Mouse (Mus musculus) embryonic facial prominence, embryonic 11.5 days (tissue): ENCODE data around the gene Pigu. TPM values are rescaled to one million over a fixed set of nuclear protein-coding genes. Genes with fewer than 3 reads are reported as not detected.
A peak's percentile ranks its signal among the peaks of the same experiment; 100 is the strongest.

ENCODE experiments used
- ATAC-seq: fragments of 200-750 bp; cut with Nextera tagmentation; replicated peaks from 2 replicates; pipeline ENCODE4 v1.8.0; 2017; ENCODE audit warnings: low read depth; ENCODE audit not compliant: insufficient number of reproducible peaks, low FRiP score, low TSS enrichment
- DNase-seq: peaks from one replicate; pipeline ENCODE4 v3.0.0-alpha.2; 2015; ENCODE audit warnings: low spot score
- H3K27ac ChIP-seq: fragments of 300-500 bp; sonication (generic); replicated peaks from 2 replicates; pipeline ENCODE4 v1.5.1; 2014; ENCODE audit warnings: mild to moderate bottlenecking, low read depth, low read length, control low read depth
- H3K27me3 ChIP-seq: fragments of 300-500 bp; sonication (generic); 2 replicates; pipeline ENCODE4 v1.6.1; 2014; ENCODE audit warnings: mild to moderate bottlenecking, low read length, moderate library complexity, mixed read lengths; ENCODE audit not compliant: control insufficient read depth, insufficient read depth
- H3K36me3 ChIP-seq: fragments of 300-500 bp; sonication (generic); replicated peaks from 2 replicates; pipeline ENCODE4 v1.6.1; 2014; ENCODE audit warnings: low read depth, mild to moderate bottlenecking, low read length, moderate library complexity, mixed read lengths; ENCODE audit not compliant: control insufficient read depth, insufficient read depth
- H3K4me1 ChIP-seq: fragments of 300-500 bp; sonication (generic); 2 replicates; pipeline ENCODE4 v1.6.1; 2014; ENCODE audit warnings: low read length, mixed read lengths; ENCODE audit not compliant: control insufficient read depth, insufficient read depth
- H3K4me2 ChIP-seq: fragments of 300-500 bp; sonication (generic); 2 replicates; pipeline ENCODE4 v1.6.1; 2014; ENCODE audit warnings: low read depth, mild to moderate bottlenecking, control low read depth, low read length, moderate library complexity
- H3K4me3 ChIP-seq: fragments of 300-500 bp; sonication (generic); 2 replicates; pipeline ENCODE4 v1.5.1; 2014; ENCODE audit warnings: low read depth, low read length, control low read depth
- H3K9ac ChIP-seq: fragments of 300-500 bp; sonication (generic); replicated peaks from 2 replicates; pipeline ENCODE4 v1.6.1; 2014; ENCODE audit warnings: mild to moderate bottlenecking, control low read depth, low read length
- H3K9me3 ChIP-seq: fragments of 300-500 bp; sonication (generic); replicated peaks from 2 replicates; pipeline ENCODE4 v1.6.1; 2016; ENCODE audit warnings: mild to moderate bottlenecking, low read length, inconsistent platforms, mixed read lengths; ENCODE audit not compliant: control insufficient read depth
- WGBS: fragments of 180-500 bp; shearing (Covaris S2); extraction: QIAGEN DNeasy Blood & Tissue Kit; methylation state at CpG from one replicate; pipeline ENCODE4 v1.1.7; 2014; 5-methylcytosine and 5-hydroxymethylcytosine counted together
- polyA plus RNA-seq: library from polyadenylated mRNA; unstranded; fragments of >200 nt; fragmentation: Nextera tagmentation; extraction: Ambion mirVana; gene quantifications from 2 replicates; pipeline ENCODE4 v1.2.1, GENCODE M21; 2014

Pigu gene
- polyA plus RNA-seq, 1 experiment from 2014 or later = 58.4 TPM

DNA sequence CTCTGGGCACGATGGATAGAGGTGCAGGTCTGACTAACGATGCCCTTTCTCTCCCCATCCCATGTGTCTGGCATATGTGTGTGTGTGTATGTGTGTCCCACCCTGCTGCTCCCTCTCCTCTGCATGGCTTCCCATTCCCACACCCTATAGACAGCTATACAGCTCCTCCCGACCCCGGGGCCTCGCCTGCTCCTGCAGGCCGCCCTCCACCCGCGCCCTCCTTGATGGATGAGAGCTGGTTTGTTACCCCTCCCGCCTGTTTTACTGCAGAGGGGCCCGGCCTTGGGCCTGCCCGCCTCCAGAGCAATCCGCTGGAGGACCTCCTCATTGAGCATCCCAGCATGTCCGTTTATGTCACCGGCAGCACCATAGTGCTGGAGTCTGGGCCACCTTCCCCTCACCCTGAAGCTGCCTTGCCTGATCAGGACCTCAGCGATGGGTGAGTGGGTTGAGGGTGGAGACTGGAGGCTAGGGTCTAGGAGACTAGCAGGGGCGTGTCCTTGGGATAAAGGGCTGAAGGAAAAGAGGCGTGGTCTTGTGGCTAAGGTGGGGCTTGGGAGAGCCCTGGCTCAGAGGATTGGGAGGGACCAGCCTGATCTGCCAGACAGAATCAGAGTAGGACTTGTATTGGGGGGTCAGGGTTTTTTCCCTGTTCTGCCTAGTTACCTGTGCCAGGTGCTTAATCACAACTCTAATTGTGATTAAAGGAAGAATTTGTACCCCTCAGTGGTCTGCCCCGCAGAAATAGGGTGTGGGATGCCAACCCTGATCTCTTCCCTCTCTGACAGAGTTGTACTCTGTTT lies 28.7 kb upstream of the Pigu start:
- no peaks in the 10 kb centered on the region for H3K4me1 ChIP-seq
- no peak overlapping the region for H3K9ac ChIP-seq
- no peaks in the 10 kb centered on the region for H3K9me3 ChIP-seq
- no peak overlapping the region for H3K4me2 ChIP-seq
- no peak overlapping the region for H3K27ac ChIP-seq
- H3K36me3 ChIP-seq = peaks cover 5% of the 10 kb centered on the region; the same call in 1 of the 2 replicates
- DNase-seq = peak; percentile 30
- ATAC-seq = no peak
- H3K4me3 ChIP-seq = no peak overlapping the region
- no peaks in the 10 kb centered on the region for H3K27me3 ChIP-seq
- WGBS = 51% methylated on average over 18 of the region's 18 CpGs

DNA sequence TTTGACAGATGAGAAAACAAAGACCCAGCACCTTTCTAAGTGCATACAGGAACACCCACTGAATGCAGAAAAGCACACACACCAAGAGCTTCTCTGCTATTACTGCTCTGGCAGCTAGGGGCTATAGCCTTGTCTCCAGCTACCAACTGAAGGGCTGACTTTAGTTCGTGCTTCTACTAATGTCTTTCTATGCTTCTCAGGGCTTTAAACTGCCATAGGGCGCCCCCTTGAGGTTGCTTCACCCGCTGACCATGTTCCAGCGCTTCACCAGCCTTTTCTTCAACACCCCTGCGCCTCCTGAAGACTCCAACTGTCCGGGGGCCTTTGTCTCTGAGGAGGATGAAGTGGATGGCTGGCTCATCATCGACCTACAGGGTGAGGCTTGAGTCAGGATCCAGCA lies 27.9 kb upstream of the Pigu start:
- DNase-seq (peak; percentile 81), ATAC-seq (no peak)
- 25% methylated on average over 7 of the region's 7 CpGs for WGBS
- Histone ChIP-seq H3K27me3 (no peaks in the 10 kb centered on the region), H3K27ac (no peak overlapping the region), H3K9ac (no peak overlapping the region), H3K4me1 (no peaks in the 10 kb centered on the region; the same call in 1 of the 2 replicates), H3K4me2 (no peak overlapping the region), H3K9me3 (no peaks in the 10 kb centered on the region), H3K36me3 (peaks cover 5% of the 10 kb centered on the region; the same call in 1 of the 2 replicates), H3K4me3 (no peak overlapping the region)

DNA sequence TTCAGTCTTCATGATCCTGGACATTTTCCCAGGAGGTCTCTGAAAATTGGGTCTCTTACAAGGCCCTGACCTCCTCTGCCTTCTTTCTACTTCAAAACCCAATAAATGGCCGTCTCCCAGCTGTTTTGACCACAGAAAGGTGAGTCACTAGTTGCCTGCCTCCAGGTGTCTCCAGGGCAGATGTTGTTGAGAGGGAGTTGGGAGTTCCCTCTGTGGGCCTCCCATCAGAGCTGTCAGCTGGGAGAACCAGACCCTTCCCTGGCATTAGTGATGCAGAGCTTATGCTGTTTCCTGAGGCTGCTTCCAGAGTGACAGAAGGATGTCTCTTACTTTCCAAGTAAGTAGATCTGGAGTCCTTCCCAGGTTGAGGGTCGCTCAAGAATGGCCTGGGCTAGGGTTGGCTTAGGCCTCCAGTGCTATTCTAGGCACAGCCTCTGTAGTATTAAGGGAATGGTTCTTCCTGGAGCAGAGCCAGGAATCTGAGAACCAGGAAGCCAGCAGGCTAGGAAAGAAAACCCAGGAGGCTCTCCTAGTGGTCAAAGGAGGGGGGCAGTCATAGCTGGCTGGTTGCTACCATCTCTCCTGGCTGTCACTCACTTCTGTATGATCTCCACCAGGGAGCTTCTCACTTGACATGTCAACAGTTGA lies 25.7 kb upstream of the Pigu start:
- no peak for ATAC-seq
- no peaks in the 10 kb centered on the region for H3K27me3 ChIP-seq

GRCm38 (mm10) chr2:155382332-155382700 lies 25.1 kb upstream of the Pigu start:
- Histone ChIP-seq H3K36me3 (no peaks in the 10 kb centered on the region), H3K4me2 (peak overlapping the region; percentile 83), H3K27ac (no peak overlapping the region), H3K27me3 (no peaks in the 10 kb centered on the region), H3K4me1 (no peaks in the 10 kb centered on the region; the same call in 1 of the 2 replicates), H3K9me3 (no peaks in the 10 kb centered on the region), H3K9ac (peak overlapping the region; percentile 84), H3K4me3 (peak overlapping the region; percentile 67)
- WGBS = 18% methylated on average over 6 of the region's 6 CpGs
- no peak for ATAC-seq
- DNase-seq = no peak

More for the DNA sequence above, 25.7 kb upstream of the Pigu start:
- DNase-seq = no peak
- no peak overlapping the region for H3K27ac ChIP-seq
- WGBS = 73% methylated on average over 2 of the region's 2 CpGs
- no peaks in the 10 kb centered on the region for H3K36me3 ChIP-seq
- peak overlapping the region; percentile 67 for H3K4me3 ChIP-seq
- H3K4me2 ChIP-seq = peak overlapping the region; percentile 83; the same call in 1 of the 2 replicates
- H3K4me1 ChIP-seq = no peaks in the 10 kb centered on the region; the same call in 1 of the 2 replicates
- H3K9ac ChIP-seq = no peak overlapping the region
- H3K9me3 ChIP-seq = no peaks in the 10 kb centered on the region

DNA sequence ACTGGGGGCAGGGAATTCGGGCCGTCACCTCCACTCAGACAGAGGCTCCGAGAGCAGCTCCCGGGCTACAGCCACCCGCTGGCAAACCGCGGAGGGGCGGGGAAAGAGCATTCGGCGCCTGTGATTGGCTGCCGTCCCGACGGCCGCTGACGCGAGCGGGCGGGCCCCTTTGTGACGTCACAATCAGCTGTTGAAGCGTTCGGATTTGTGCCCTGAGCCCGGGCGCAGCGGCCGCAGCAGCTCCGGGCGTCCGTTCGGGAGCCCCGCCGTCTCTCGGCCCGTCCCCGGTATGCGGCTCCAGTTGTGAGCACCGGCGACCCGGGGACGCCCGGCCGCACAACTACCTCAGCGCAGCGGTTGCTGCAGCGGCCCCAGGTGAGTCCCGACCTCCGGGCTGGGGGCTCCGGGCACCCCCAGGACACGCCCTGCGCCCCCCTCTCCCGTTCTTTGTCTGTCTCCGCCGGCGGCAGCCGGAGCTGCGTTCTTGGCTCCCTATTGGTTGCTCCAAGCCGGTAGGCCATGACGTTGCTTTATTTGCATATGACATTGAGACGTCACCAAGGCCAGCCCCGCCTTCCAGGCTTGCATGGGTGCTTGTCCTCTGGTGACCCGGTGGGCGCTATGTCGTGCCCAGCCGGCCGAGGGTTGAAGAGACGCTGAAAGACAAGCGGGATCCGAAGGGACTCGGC lies 24.6 kb upstream of the Pigu start:
- Histone ChIP-seq H3K27ac (peak overlapping the region; percentile 90), H3K9ac (peak overlapping the region; percentile 84), H3K9me3 (no peaks in the 10 kb centered on the region), H3K36me3 (no peaks in the 10 kb centered on the region), H3K27me3 (no peaks in the 10 kb centered on the region), H3K4me2 (peak overlapping the region; percentile 83), H3K4me1 (no peaks in the 10 kb centered on the region; the same call in 1 of the 2 replicates), H3K4me3 (peak overlapping the region; percentile 67)
- ATAC-seq = peak; percentile 90
- WGBS = under 1% methylated on average over 64 of the region's 68 CpGs
- DNase-seq = peak; percentile 97

GRCm38 (mm10) chr2:155381060-155381437 lies 23.8 kb upstream of the Pigu start:
- Histone ChIP-seq H3K9ac (peak overlapping the region; percentile 84), H3K9me3 (no peaks in the 10 kb centered on the region), H3K27me3 (no peaks in the 10 kb centered on the region), H3K4me3 (peak overlapping the region; percentile 67), H3K36me3 (no peaks in the 10 kb centered on the region), H3K4me1 (no peaks in the 10 kb centered on the region; the same call in 1 of the 2 replicates), H3K27ac (0 out of 2 replicates have a peak overlapping the region, but pooled peaks have one; percentile 90), H3K4me2 (peak overlapping the region; percentile 83)
- ATAC-seq (no peak), DNase-seq (peak; percentile 52)
- WGBS = 2% methylated on average over 11 of the region's 11 CpGs

- DNase-seq (no peak), ATAC-seq (no peak)
- Histone ChIP-seq H3K9ac (peak within 1 kb of the TSS; percentile 84), H3K27ac (peak within 1 kb of the TSS; percentile 90), H3K36me3 (no peaks in the 10 kb centered on the region), H3K4me2 (peak within 1 kb of the TSS; percentile 83), H3K4me1 (no peaks in the 10 kb centered on the region; the same call in 1 of the 2 replicates), H3K27me3 (no peaks in the 10 kb centered on the region), H3K4me3 (peak within 1 kb of the TSS; percentile 67), H3K9me3 (no peaks in the 10 kb centered on the region)
- 38% methylated on average over 8 of the region's 8 CpGs for WGBS
Observed at GRCm38 (mm10) chr2:155380261-155381059, 23.2 kb upstream of the Pigu start, which contains the start of gene Trp53inp2. TSS of gene Trp53inp2 (plus strand) at chr2:155381059.
